Mouse (Mus musculus) midbrain, embryonic 14.5 days (tissue): ENCODE measurements around the gene Tmem221. TPM values are rescaled to one million over a fixed set of nuclear protein-coding genes. Genes with fewer than 3 reads are reported as not detected.

Experiments
- ATAC-seq: fragments of 200-750 bp; cut with Nextera tagmentation; 2 replicates; pipeline ENCODE4 v1.8.0; 2017; ENCODE audit warnings: moderate number of reproducible peaks, moderate library complexity; ENCODE audit not compliant: low FRiP score, low TSS enrichment
- DNase-seq: peaks from one replicate; pipeline ENCODE4 v3.0.0-alpha.2; 2015
- H3K27ac ChIP-seq: fragments of 300-500 bp; sonication (generic); replicated peaks from 2 replicates; pipeline ENCODE4 v1.5.1; 2014; ENCODE audit warnings: mild to moderate bottlenecking, low read depth, low read length, moderate library complexity
- H3K27me3 ChIP-seq: fragments of 300-500 bp; sonication (generic); 2 replicates; pipeline ENCODE4 v1.6.1; 2014; ENCODE audit warnings: low read length, control low read depth, mixed read lengths; ENCODE audit not compliant: control insufficient read depth, insufficient read depth
- H3K36me3 ChIP-seq: fragments of 300-500 bp; sonication (generic); 2 replicates; pipeline ENCODE4 v1.6.1; 2014; ENCODE audit warnings: low read length, control low read depth; ENCODE audit not compliant: control insufficient read depth, insufficient read depth
- H3K4me1 ChIP-seq: fragments of 300-500 bp; sonication (generic); 2 replicates; pipeline ENCODE4 v1.6.1; 2014; ENCODE audit warnings: mild to moderate bottlenecking, antibody characterized with exemption, low read length, control low read depth; ENCODE audit not compliant: control insufficient read depth, insufficient read depth
- H3K4me2 ChIP-seq: fragments of 300-500 bp; sonication (generic); 2 replicates; pipeline ENCODE4 v1.6.1; 2014; ENCODE audit warnings: mild to moderate bottlenecking, low read length, moderate library complexity
- H3K4me3 ChIP-seq: fragments of 300-500 bp; sonication (generic); replicated peaks from 2 replicates; pipeline ENCODE4 v1.5.1; 2014; ENCODE audit warnings: low read depth, low read length
- H3K9ac ChIP-seq: fragments of 300-500 bp; sonication (generic); replicated peaks from 2 replicates; pipeline ENCODE4 v1.6.1; 2014; ENCODE audit warnings: mild to moderate bottlenecking, low read length, moderate library complexity
- H3K9me3 ChIP-seq: fragments of 300-500 bp; sonication (generic); 2 replicates; pipeline ENCODE4 v1.6.1; 2016; ENCODE audit warnings: low read length, control low read depth, mixed read lengths; ENCODE audit not compliant: control insufficient read depth
- WGBS: fragments of 180-500 bp; shearing (Covaris S2); extraction: QIAGEN DNeasy Blood & Tissue Kit; methylation state at CpG from one replicate; pipeline ENCODE4 v1.1.7; 2014; 5-methylcytosine and 5-hydroxymethylcytosine counted together
- polyA plus RNA-seq: library from polyadenylated mRNA; unstranded; fragments of >200 nt; fragmentation: Nextera tagmentation; extraction: Ambion mirVana; gene quantifications from 2 replicates; pipeline ENCODE4 v1.2.1, GENCODE M21; 2014

Gene Tmem221
- polyA plus RNA-seq, 1 experiment from 2014 or later: not detected

- H3K27me3 ChIP-seq: peaks cover 14% of the 10 kb centered on the region
- DNase-seq (no peak), ATAC-seq (no peak)
- 71% methylated on average over 15 of the region's 15 CpGs for WGBS
- no peaks in the 10 kb centered on the region for H3K9me3 ChIP-seq
- no peak overlapping the region for H3K9ac ChIP-seq
- H3K36me3 ChIP-seq: no peaks in the 10 kb centered on the region
- H3K4me1 ChIP-seq: no peaks in the 10 kb centered on the region
- H3K4me3 ChIP-seq: no peak overlapping the region
- H3K27ac ChIP-seq: no peak overlapping the region
- H3K4me2 ChIP-seq: no peak overlapping the region
Observed at GRCm38 (mm10) chr8:71513018-71513754, 45.5 kb downstream of the Tmem221 start.

- WGBS: 80% methylated on average over 14 of the region's 14 CpGs
- ATAC-seq: no peak
- H3K4me3 ChIP-seq: no peak within 1 kb of the TSS
- H3K9ac ChIP-seq: no peak within 1 kb of the TSS
- H3K4me1 ChIP-seq: no peaks in the 10 kb centered on the region
- H3K36me3 ChIP-seq: no peaks in the 10 kb centered on the region
- H3K27me3 ChIP-seq: peaks cover 29% of the 10 kb centered on the region
- no peak within 1 kb of the TSS for H3K4me2 ChIP-seq
- H3K9me3 ChIP-seq: no peaks in the 10 kb centered on the region
- no peak for DNase-seq
- H3K27ac ChIP-seq: no peak within 1 kb of the TSS
Observed at GRCm38 (mm10) chr8:71511644-71512043, 47.0 kb downstream of the Tmem221 start, which contains the start of gene Plvap. TSS of gene Plvap (minus strand) at chr8:71511752.

GRCm38 (mm10) chr8:71509316-71509715 lies 49.4 kb downstream of the Tmem221 start:
- H3K4me2 ChIP-seq: no peak overlapping the region
- no peaks in the 10 kb centered on the region for H3K36me3 ChIP-seq
- ATAC-seq (no peak), DNase-seq (no peak)
- H3K9ac ChIP-seq: no peak overlapping the region
- 75% methylated on average over 2 of the region's 2 CpGs for WGBS
- no peak overlapping the region for H3K4me3 ChIP-seq
- H3K9me3 ChIP-seq: no peaks in the 10 kb centered on the region
- H3K27ac ChIP-seq: no peak overlapping the region
- H3K4me1 ChIP-seq: no peaks in the 10 kb centered on the region
- H3K27me3 ChIP-seq: peaks cover 39% of the 10 kb centered on the region

GRCm38 (mm10) chr8:71507589-71508104 lies 51.0 kb downstream of the Tmem221 start:
- H3K36me3 ChIP-seq: no peaks in the 10 kb centered on the region
- H3K4me1 ChIP-seq: no peaks in the 10 kb centered on the region
- peak overlapping the region; percentile 61 for H3K4me2 ChIP-seq
- peaks cover 39% of the 10 kb centered on the region for H3K27me3 ChIP-seq
- peak overlapping the region; percentile 36 for H3K9ac ChIP-seq
- no peak overlapping the region for H3K27ac ChIP-seq
- DNase-seq (peak; percentile 94), ATAC-seq (peak; percentile 55; the same call in 1 of the 2 replicates)
- peak overlapping the region; percentile 32 for H3K4me3 ChIP-seq
- under 1% methylated on average over 61 of the region's 61 CpGs for WGBS
- H3K9me3 ChIP-seq: no peaks in the 10 kb centered on the region

- no peak overlapping the region for H3K9ac ChIP-seq
- peaks cover 39% of the 10 kb centered on the region for H3K27me3 ChIP-seq
- H3K4me1 ChIP-seq: no peaks in the 10 kb centered on the region
- H3K4me2 ChIP-seq: no peak overlapping the region
- H3K27ac ChIP-seq: no peak overlapping the region
- no peaks in the 10 kb centered on the region for H3K36me3 ChIP-seq
- no peaks in the 10 kb centered on the region for H3K9me3 ChIP-seq
- WGBS: 76% methylated on average over 4 of the region's 4 CpGs
- ATAC-seq (no peak), DNase-seq (no peak)
- H3K4me3 ChIP-seq: no peak overlapping the region
Observed at GRCm38 (mm10) chr8:71505979-71506378, 52.7 kb downstream of the Tmem221 start.

- Histone ChIP-seq H3K9me3 (no peaks in the 10 kb centered on the region), H3K4me3 (no peak overlapping the region), H3K27me3 (peaks cover 39% of the 10 kb centered on the region), H3K4me2 (no peak overlapping the region), H3K4me1 (no peaks in the 10 kb centered on the region), H3K36me3 (no peaks in the 10 kb centered on the region), H3K27ac (no peak overlapping the region), H3K9ac (no peak overlapping the region)
- DNase-seq (no peak), ATAC-seq (no peak)
- WGBS: 92% methylated on average over 4 of the region's 4 CpGs
Observed at GRCm38 (mm10) chr8:71505326-71505725, 53.3 kb downstream of the Tmem221 start.

- Histone ChIP-seq H3K27ac (no peak overlapping the region), H3K4me3 (no peak overlapping the region), H3K4me2 (no peak overlapping the region), H3K27me3 (peaks cover 34% of the 10 kb centered on the region), H3K36me3 (no peaks in the 10 kb centered on the region), H3K9me3 (no peaks in the 10 kb centered on the region), H3K4me1 (no peaks in the 10 kb centered on the region), H3K9ac (no peak overlapping the region)
- DNase-seq (no peak), ATAC-seq (no peak)
- WGBS: 90% methylated on average over 4 of the region's 4 CpGs
Observed at GRCm38 (mm10) chr8:71504349-71504748, 54.3 kb downstream of the Tmem221 start.
